Mouse (Mus musculus) left cerebral cortex, postnatal 10 days (tissue): ENCODE measurements around the gene Rtl8b. TPM values are rescaled to one million over a fixed set of nuclear protein-coding genes. Genes with fewer than 3 reads are reported as not detected.
A peak's percentile ranks its signal among the peaks of the same experiment; 100 is the strongest.
"Not testable (repeated sequence)": the region's sequence is repeated elsewhere in the genome, so short reads cannot be mapped to it uniquely, and the experiment has no call there.

Source experiments
- DNase-seq, 2 experiments: peaks; one replicate each; pipeline ENCODE4 v3.0.0; 2021 to 2022; ENCODE audit warnings: low spot score in 2 of 2, mixed read lengths in 1 of 2; ENCODE audit errors: extremely low spot score in 1 of 2
- intact Hi-C: fragments of 180-260 bp; cut with DNase I; formaldehyde crosslinking; loops from one replicate; pipeline ENCODE4 v1.15.1; 2025
- total RNA-seq, 2 experiments: library from RNA; stranded (reverse); gene quantifications; 2 replicates each; pipeline ENCODE4 v1.2.3; 2021

Gene Rtl8b
- 100 to 1,000 TPM; 232 to 245 TPM for total RNA-seq

DNA sequence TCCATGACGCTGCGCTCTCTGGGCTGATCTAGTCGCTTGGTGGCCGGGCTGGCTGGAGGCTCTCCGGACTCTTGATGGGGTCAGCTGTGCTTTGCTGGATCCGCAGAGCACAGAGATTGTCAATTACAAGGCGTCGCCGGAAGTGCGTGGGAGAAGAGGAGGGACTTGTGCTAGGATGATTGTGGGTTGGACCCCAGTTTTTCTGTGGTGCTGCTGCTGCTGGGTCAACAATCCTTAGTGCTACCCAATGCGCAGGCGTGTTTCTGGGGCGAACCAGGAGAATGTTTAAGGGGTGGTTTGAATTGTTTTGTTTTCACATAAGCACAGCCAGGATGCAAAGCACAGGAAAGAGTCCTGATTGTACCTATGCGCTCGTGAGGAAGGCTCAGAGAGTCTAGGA, at the start of gene Rtl8b:
Gene Rtl8b (minus strand): TSS at position 115 of the 400 bp plus-strand sequence.
- intact Hi-C loops = no loop called here

DNA sequence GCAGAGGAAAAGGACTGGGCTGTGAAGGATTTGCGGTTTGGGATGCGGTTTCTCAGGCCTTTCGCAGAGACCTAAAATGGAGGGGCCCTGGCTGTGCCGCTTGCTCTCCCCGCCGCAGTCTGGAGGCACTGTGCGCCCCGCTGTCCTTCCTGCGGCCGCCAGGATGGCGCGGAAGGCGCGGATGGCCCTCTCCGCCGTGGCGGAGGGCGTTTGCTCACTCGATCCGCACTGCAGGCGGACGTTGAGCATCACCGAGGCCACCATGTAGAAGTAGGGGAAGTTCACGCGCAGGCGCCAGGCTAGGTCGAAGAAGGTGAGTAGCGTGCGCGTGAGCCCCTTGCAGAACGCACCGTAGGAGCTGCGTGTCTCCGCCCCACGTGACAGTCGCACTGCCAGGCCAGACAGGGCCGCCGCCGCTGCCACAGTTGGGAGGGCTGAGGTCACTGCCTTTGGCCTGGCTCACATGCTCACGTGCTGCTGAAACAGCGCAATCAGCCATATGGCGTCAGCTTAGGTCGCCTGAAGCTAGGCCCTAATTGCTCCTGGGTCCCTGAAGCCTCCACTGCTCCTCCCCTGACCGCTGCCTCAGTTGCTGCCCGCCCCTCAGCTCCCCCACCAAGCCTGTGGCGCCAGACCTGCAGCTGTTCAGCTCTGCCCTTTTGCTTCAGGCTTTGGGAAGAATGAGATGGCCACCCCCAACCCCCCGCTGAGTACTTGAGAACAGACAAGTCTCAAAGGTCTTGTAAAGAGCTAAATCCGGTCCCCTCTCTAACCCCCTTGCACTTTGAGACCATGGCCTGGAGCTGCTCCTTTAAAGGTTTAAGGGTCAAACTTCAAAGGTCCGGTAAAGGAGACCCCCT, 46.3 kb upstream of the Rtl8b start:
- intact Hi-C loops = no loop called here
- peak in 1 of 2 experiments; percentile 51 for DNase-seq

More for the DNA sequence above, at the start of gene Rtl8b:
- peak; percentile 76 to 89 for DNase-seq

DNA sequence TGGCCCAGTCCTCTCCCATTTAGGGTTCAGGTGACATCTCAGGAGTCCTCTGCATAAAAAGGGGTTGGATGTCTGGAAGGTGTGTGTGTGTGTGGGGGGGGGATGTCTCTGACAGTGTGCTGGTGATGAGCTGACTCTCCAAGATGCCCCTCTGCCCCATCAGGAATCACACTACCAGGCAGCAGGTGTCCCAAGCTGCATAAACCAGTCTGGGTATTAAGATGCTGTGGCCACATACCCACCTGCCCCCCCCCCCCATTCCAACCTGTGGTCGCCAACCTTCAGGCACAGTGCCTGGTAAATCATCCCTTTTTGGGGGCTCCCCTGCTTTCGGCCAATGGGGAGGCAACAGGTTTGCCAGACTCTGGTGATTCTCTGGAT, 45.7 kb upstream of the Rtl8b start:
- DNase-seq = no peak
- intact Hi-C loops = no loop called here

DNA sequence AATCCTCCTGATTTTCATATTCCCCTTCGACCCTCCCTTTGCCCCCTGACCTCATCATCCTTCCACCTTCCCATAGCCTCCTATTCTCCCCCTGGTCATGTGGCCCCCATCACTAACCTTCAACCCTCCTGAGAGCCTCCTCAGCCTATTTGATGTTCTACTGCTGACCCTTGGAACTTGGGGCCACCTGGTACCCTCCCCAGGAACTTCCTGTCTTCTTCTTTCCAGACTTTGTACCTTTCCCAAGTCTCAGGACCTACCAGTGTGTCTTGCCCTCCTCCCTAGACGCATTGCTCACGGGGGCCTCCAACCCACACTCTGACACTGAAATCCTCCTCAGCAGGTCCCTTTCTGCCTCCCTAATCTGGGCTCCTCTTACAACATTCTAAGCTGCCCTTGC, 32.5 kb upstream of the Rtl8b start:
- intact Hi-C loops = no loop called here
- DNase-seq = no peak

DNA sequence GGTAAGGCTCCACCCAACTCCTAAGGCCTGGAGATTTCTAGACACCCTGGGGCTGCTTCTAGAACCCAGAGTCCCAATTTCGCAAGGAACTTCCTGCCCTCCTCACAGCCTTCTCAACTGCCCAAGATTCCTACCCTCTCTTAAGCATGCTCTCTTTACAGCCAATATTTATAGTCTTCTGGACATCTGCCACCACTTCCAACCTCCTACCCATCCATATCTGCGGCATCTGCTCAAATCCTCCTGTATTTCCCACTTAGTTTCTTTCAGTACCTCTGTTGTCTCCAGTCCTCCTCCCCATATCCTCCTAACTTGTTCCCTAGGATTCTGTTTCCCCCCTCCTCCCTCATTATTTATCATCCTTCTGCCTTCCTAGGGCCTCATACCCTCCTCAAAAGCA, 29.0 kb upstream of the Rtl8b start:
- no peak for DNase-seq
- intact Hi-C loops = no loop called here

DNA sequence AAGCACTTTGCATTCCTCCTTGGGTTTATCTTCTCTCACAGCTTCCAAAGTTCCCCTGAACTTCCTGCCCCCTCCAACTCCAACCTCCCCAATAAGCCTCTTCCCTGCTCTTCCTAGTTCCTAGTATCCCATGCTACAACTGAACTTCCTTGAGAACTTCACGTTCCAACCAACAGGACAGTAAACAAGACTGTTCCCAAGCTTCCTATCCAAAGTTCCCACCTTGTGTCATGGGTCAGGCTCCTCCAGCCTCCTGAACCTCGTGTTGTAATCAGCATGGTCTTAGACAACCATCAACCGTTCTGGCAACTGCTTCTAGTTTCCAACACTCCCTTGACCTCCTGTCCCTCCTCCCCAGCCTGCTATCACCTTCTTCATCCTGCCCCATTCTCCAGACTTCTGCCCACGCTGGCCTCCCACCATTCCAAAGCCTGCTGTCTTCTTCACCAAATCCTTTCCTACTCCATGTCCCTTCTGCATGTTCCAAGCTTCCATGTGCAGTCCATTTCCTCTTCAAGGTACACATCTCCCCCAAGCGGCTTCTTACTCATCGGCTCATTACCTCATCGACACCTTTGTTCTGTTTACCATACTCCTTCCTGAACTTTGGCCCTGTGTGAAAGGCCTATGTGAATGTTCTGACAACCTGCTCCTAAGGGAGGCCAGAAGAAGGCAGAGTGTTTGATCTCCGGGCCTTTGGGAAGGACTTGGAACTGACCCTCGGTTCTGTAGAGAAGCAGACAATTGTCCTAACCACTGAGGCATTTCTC, 24.0 kb upstream of the Rtl8b start:
- no peak for DNase-seq
- intact Hi-C loops = no loop called here

DNA sequence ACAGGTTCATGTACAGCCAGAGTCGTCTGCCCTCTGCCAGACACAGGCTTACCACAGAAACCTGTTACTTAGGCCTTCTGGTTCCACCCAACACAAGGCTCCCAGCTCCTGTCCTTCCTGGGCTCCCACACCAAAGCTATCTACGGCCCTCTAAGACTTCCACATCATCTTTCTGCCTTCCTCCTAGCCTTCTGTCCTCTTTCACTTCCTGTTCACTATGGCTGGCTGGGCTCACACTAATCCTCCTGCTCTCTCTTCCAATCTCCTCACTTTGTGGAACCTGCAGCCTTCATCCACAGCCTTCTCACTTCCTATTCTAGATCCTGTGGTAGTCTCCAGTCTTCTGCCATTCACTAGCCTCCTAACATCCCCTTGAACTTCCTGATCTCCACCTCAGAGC, 22.9 kb upstream of the Rtl8b start:
- no peak for DNase-seq
- intact Hi-C loops = no loop called here

DNA sequence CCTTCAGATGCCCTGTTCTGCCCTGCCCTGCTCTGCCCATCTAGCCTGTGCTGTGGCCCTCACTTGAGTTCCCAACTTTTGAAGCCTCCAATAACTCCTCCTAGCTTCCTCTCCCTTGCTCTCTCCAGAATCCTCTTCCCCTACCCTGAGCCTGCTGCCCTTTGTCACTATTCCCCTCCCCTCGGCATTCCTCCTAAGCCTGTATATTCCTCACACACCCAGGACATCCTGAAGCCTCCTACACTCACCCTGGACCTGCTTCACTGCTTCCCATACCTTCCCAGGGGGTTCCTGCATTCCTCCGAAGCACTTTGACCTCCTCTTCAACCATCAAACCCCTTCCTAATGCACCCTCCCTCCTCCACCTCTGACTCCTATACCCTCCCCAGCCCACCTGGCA, 21.9 kb upstream of the Rtl8b start:
- DNase-seq = no peak
- intact Hi-C loops = no loop called here

DNA sequence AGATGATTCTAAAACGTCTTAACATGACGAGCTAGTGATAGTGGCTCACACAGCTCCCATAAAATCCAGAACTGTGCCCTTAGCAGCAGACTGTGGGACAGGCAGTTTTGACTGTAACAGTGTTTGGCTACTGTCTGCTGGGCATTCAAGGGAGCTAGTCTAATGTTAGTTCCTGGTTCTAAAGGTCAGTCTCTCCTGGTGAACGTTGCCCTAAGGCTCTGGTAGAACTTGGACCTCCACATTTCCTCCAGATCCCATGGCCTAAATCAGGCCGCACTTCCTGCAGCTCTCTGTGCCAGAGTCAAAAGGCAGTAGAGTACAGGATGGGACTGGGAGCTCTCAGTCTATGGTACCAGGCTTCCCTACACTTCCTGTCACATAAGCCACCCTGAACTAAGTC, 14.5 kb upstream of the Rtl8b start:
- intact Hi-C loops, DNase-seq: not testable (repeated sequence)

DNA sequence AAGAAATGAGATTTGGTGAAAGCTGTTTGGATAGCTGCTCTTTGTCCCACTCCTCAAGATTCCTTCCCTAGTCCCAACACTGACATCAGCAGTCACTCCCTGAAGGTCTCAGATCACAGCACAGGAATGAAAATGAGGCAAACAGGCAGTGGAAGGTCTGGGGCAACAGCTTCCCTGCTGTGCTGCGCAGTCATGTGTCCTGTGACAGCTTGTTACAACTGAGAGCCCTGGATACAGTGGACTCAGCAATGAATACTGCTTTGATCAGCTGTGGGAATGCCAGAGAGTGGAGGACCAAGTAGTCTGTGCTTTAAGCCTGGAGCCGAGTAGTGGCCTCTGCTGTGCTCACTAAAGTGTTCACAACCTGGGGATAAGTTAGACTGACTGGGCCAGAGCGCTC, 12.4 kb upstream of the Rtl8b start:
- DNase-seq, intact Hi-C loops: not testable (repeated sequence)

DNA sequence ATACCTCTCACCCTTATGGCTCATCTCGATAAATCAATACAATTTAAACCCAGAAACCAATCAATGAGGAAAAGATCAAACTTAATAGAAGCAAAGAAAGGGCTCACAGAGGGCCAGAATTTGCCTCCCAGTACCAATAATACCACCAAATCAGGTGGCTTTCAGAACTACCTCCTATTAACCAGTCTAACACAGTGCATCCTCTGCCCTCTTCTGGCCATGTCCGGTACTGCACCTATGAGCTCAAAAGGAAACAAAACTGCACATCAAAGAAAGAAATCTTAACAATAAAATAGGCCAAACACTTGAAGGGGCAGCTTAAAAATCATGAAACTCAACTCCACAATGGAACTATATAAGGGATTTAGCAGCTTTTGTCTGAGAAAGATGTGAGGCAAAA, 6.7 kb upstream of the Rtl8b start:
- intact Hi-C loops = not testable (repeated sequence)
- peak; percentile 42 to 55 for DNase-seq

DNA sequence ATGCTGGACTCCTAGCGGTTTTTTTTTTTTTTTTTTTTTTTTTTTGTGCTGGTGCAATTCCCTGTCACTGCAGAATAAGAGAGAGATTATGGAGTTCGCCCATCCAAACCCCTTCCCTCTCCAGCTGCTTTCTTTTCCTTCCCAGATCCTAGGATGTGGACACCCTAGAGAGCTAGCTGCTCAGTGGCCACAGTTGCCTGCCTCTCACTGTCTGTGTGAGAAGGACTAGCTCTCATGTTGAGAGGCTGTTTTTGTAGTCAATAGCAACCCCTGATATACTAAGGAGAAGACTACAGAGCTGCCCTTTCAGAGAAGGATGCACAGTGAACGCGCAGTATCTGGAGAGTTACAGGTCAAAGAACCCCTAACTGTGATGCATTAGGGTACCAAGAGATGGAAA, 488 bp upstream of the Rtl8b start:
- intact Hi-C loops, DNase-seq: not testable (repeated sequence)

DNA sequence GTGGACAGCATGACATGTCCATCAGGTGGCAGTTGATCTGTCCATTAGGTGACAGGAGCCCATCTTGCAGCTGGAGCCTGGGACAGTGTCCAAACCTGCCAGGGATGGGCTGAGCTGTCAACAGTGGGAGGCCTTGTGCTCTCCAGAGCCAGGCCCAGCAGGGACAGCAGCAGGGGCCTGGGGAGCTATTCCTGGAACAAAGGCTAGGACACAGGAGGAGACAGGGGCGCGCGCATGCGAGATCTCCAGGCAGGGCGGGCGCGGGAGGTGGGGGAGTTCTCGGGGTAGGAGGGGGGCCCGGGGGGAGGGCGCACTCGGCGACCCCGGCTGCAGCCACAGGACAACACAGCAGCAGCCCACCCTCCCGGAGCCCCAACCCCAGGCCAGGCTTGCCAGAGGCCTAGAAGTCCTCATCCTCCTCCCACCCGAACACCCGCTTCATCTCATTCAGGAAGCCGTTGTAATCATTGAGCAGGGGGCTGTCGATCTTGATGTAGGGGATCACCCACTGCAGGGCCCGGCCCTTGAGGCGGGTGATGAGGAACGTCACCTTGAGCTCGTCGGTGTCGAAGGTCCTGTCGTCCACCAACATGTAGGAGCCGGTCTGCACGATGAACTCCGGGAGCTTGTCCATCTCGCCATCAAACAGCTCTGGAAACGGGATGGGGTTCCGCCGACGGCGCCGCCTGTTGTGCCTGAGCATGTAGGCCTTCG, 494 bp downstream of the Rtl8b start:
- intact Hi-C loops, DNase-seq: not testable (repeated sequence)

DNA sequence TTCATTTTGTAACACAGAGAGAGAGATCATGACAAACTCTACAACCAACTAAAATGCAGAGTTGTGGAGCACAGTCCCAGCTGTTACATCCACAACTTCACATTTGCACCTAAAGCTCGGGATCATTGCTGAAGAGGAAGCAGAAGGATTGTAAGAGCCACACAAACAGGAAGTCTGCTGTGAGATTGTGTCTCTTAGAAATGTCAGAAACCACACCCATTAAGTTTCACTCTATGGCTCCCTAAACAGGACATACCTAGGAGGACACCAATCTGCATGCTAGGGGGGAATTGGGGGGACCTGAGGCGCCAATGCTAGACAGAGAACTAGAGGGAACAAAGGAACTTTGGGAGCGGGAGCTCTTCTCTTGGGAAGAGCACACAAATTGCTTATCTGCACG, 17.3 kb downstream of the Rtl8b start:
- DNase-seq, intact Hi-C loops: not testable (repeated sequence)

DNA sequence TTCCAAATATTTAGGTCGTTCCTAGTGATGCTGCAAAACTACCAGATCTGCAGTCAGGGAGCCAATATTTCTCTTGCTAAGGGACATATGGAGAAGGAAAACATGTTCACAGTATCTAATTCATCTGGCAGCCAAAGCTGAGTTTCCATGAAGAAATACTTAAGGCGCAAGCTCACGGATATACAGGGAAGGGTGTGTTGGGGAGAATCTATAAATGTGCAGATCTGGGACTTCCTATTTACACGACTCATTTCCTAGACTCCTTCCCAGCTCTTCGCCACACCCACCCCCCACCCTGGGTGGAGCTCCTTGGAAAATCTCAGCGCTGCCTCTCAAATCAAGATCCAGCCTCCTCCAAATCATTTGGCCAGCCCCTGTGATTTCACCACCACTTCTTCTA, 24.3 kb downstream of the Rtl8b start:
- DNase-seq = peak in 1 of 2 experiments; percentile 15
- intact Hi-C loops = no loop called here

DNA sequence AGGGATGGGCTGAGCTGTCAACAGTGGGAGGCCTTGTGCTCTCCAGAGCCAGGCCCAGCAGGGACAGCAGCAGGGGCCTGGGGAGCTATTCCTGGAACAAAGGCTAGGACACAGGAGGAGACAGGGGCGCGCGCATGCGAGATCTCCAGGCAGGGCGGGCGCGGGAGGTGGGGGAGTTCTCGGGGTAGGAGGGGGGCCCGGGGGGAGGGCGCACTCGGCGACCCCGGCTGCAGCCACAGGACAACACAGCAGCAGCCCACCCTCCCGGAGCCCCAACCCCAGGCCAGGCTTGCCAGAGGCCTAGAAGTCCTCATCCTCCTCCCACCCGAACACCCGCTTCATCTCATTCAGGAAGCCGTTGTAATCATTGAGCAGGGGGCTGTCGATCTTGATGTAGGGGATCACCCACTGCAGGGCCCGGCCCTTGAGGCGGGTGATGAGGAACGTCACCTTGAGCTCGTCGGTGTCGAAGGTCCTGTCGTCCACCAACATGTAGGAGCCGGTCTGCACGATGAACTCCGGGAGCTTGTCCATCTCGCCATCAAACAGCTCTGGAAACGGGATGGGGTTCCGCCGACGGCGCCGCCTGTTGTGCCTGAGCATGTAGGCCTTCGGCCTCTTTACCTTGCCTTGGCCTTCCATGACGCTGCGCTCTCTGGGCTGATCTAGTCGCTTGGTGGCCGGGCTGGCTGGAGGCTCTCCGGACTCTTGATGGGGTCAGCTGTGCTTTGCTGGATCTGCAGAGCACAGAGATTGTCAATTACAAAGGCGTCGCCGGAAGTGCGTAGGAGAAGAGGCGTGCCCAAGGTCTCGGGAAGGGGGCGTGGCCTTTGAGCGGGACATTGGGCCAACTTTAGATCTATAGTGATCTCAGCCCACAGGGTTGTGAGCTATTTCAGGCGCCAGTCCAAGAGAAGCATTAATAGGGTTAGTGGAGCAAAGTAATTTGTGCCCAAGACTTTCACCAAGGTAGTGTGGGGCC, 26.9 kb downstream of the Rtl8b start, which contains the start of gene Rtl8a:
Gene Rtl8a (minus strand): TSS at position 703 of the 982 bp plus-strand sequence.
- peak; percentile 65 to 88 for DNase-seq
- intact Hi-C loops = not testable (repeated sequence)

DNA sequence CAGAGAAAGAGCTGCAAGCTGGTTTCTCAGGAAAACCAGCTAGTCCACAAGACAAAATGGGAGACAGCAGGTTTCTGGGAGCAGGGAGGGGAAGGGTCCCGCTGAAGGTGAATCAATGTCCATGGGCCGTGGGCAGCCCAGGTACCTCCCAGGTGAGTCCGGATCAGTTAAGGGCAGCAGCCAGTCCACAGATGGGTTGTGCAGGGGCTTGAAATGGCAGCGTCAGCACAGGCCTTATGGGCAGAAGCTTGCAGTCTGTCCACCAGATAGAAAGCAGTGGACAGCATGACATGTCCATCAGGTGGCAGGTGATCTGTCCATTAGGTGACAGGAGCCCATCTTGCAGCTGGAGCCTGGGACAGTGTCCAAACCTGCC, 27.6 kb downstream of the Rtl8b start:
- intact Hi-C loops, DNase-seq: not testable (repeated sequence)

DNA sequence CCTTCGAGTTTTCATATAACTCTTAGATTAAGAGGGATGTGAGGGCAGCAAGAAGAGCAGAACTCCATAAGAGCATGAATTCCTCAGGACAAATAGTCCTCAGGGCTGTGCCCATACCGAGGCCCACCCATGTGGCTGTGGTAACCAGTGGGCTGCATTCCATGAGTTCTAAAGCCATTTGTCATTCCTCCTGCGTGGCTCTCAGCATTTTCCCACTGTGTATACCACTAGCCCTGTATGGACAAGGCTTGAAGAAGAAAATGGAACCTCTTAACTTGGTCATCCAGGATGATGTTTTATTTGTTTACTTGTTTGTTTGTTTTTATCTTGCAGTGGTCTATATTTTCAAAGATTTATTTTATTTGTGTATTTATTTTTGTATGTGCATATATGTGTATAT, 32.1 kb downstream of the Rtl8b start:
- DNase-seq = not testable (repeated sequence)

More for the DNA sequence above, 32.1 kb downstream of the Rtl8b start:
- intact Hi-C loops = not testable (repeated sequence)
